Mouse (Mus musculus): ENCODE measurements around the gene Rab7b. TPM values are rescaled to one million over a fixed set of nuclear protein-coding genes. Genes with fewer than 3 reads are reported as not detected.

Gene Rab7b
- polyA plus RNA-seq, 1 experiment from 2014 or later, result 2.3 TPM

- Histone ChIP-seq H3K27me3 (ENCODE audit: insufficient read depth, low read length) (no peaks in the 10 kb centered on the region), H3K27ac (ENCODE audit: low read depth) (no peak overlapping the region), H3K9me3 (ENCODE audit: low read length) (no peaks in the 10 kb centered on the region), H3K4me1 (ENCODE audit: insufficient read depth) (no peaks in the 10 kb centered on the region), H3K9ac (replicated peaks) (no peak overlapping the region), H3K4me2 (ENCODE audit: low read depth, low read length) (no peak overlapping the region), H3K36me3 (replicated peaks; ENCODE audit: insufficient read depth, low read length) (no peaks in the 10 kb centered on the region), H3K4me3 (ENCODE audit: low read depth, low read length) (no peak overlapping the region)
- TF ChIP-seq EP300 (IDR thresholded peaks at IDR 0.05; ENCODE audit: low read depth) (no peak), CTCF (IDR thresholded peaks at IDR 0.05; ENCODE audit: low read depth) (peak; percentile 85)
- 0 out of 2 replicates have a peak, but pooled peaks have one; percentile 13 for ATAC-seq
- peak; percentile 79 for DNase-seq
- WGBS (ENCODE audit: insufficient replicate concordance), result 23% methylated on average over 2 of the region's 2 CpGs
These were observed 23.9 kb downstream of the Rab7b start for GRCm38 (mm10) chr1:131712386-131712785.

- no peak for ATAC-seq
- H3K9ac ChIP-seq (replicated peaks), result no peak overlapping the region
- H3K4me1 ChIP-seq (ENCODE audit: insufficient read depth), result no peaks in the 10 kb centered on the region
- TF ChIP-seq CTCF (IDR thresholded peaks at IDR 0.05; ENCODE audit: low read depth) (0 out of 2 replicates have a peak, but pooled peaks have one; percentile 6), EP300 (IDR thresholded peaks at IDR 0.05; ENCODE audit: low read depth) (no peak)
- WGBS (ENCODE audit: insufficient replicate concordance), result 71% methylated on average over 20 of the region's 20 CpGs
- no peaks in the 10 kb centered on the region for H3K36me3 ChIP-seq (replicated peaks; ENCODE audit: insufficient read depth, low read length)
- H3K9me3 ChIP-seq (ENCODE audit: low read length), result no peaks in the 10 kb centered on the region
- no peak overlapping the region for H3K4me2 ChIP-seq (ENCODE audit: low read depth, low read length)
- no peak overlapping the region for H3K27ac ChIP-seq (ENCODE audit: low read depth)
- DNase-seq, result no peak
- no peak overlapping the region for H3K4me3 ChIP-seq (ENCODE audit: low read depth, low read length)
- no peaks in the 10 kb centered on the region for H3K27me3 ChIP-seq (ENCODE audit: insufficient read depth, low read length)
These were observed 26.2 kb downstream of the Rab7b start for GRCm38 (mm10) chr1:131714388-131715337.

- Histone ChIP-seq H3K9me3 (ENCODE audit: low read length) (no peaks in the 10 kb centered on the region), H3K4me1 (ENCODE audit: insufficient read depth) (no peaks in the 10 kb centered on the region), H3K4me3 (ENCODE audit: low read depth, low read length) (no peak overlapping the region), H3K27me3 (ENCODE audit: insufficient read depth, low read length) (no peaks in the 10 kb centered on the region), H3K4me2 (ENCODE audit: low read depth, low read length) (no peak overlapping the region), H3K27ac (ENCODE audit: low read depth) (no peak overlapping the region), H3K9ac (replicated peaks) (no peak overlapping the region), H3K36me3 (replicated peaks; ENCODE audit: insufficient read depth, low read length) (no peaks in the 10 kb centered on the region)
- ATAC-seq (no peak), DNase-seq (no peak)
- no peak for TF ChIP-seq CTCF (IDR thresholded peaks at IDR 0.05; ENCODE audit: low read depth)
- no peak for TF ChIP-seq EP300 (IDR thresholded peaks at IDR 0.05; ENCODE audit: low read depth)
- WGBS (ENCODE audit: insufficient replicate concordance), result 73% methylated on average over 16 of the region's 16 CpGs
These were observed 30.6 kb downstream of the Rab7b start for GRCm38 (mm10) chr1:131718952-131719694.

GRCm38 (mm10) chr1:131721989-131722388, 33.5 kb downstream of the Rab7b start:
- Histone ChIP-seq H3K36me3 (replicated peaks; ENCODE audit: insufficient read depth, low read length) (no peaks in the 10 kb centered on the region), H3K9me3 (ENCODE audit: low read length) (no peaks in the 10 kb centered on the region), H3K4me2 (ENCODE audit: low read depth, low read length) (no peak overlapping the region), H3K27me3 (ENCODE audit: insufficient read depth, low read length) (no peaks in the 10 kb centered on the region), H3K4me3 (ENCODE audit: low read depth, low read length) (no peak overlapping the region), H3K9ac (replicated peaks) (no peak overlapping the region), H3K27ac (ENCODE audit: low read depth) (no peak overlapping the region), H3K4me1 (ENCODE audit: insufficient read depth) (no peaks in the 10 kb centered on the region)
- TF ChIP-seq CTCF (IDR thresholded peaks at IDR 0.05; ENCODE audit: low read depth), result no peak
- TF ChIP-seq EP300 (IDR thresholded peaks at IDR 0.05; ENCODE audit: low read depth), result no peak
- 72% methylated on average over 3 of the region's 3 CpGs for WGBS (ENCODE audit: insufficient replicate concordance)
- ATAC-seq (no peak), DNase-seq (no peak)

GRCm38 (mm10) chr1:131723549-131723948, 35.1 kb downstream of the Rab7b start:
- Histone ChIP-seq H3K27ac (ENCODE audit: low read depth) (no peak overlapping the region), H3K4me1 (ENCODE audit: insufficient read depth) (no peaks in the 10 kb centered on the region), H3K36me3 (replicated peaks; ENCODE audit: insufficient read depth, low read length) (no peaks in the 10 kb centered on the region), H3K27me3 (ENCODE audit: insufficient read depth, low read length) (no peaks in the 10 kb centered on the region), H3K4me2 (ENCODE audit: low read depth, low read length) (no peak overlapping the region), H3K4me3 (ENCODE audit: low read depth, low read length) (no peak overlapping the region), H3K9me3 (ENCODE audit: low read length) (no peaks in the 10 kb centered on the region), H3K9ac (replicated peaks) (no peak overlapping the region)
- TF ChIP-seq CTCF (IDR thresholded peaks at IDR 0.05; ENCODE audit: low read depth) (no peak), EP300 (IDR thresholded peaks at IDR 0.05; ENCODE audit: low read depth) (no peak)
- no peak for DNase-seq
- 57% methylated on average over 4 of the region's 4 CpGs for WGBS (ENCODE audit: insufficient replicate concordance)
- no peak for ATAC-seq

GRCm38 (mm10) chr1:131726586-131726985, 38.1 kb downstream of the Rab7b start:
- no peak for DNase-seq
- Histone ChIP-seq H3K27ac (ENCODE audit: low read depth) (no peak overlapping the region), H3K27me3 (ENCODE audit: insufficient read depth, low read length) (no peaks in the 10 kb centered on the region), H3K4me2 (ENCODE audit: low read depth, low read length) (no peak overlapping the region), H3K4me3 (ENCODE audit: low read depth, low read length) (no peak overlapping the region), H3K36me3 (replicated peaks; ENCODE audit: insufficient read depth, low read length) (no peaks in the 10 kb centered on the region), H3K4me1 (ENCODE audit: insufficient read depth) (no peaks in the 10 kb centered on the region), H3K9ac (replicated peaks) (no peak overlapping the region), H3K9me3 (ENCODE audit: low read length) (no peaks in the 10 kb centered on the region)
- ATAC-seq, result peak; percentile 23; the same call in 1 of the 2 replicates
- TF ChIP-seq EP300 (IDR thresholded peaks at IDR 0.05; ENCODE audit: low read depth) (no peak), CTCF (IDR thresholded peaks at IDR 0.05; ENCODE audit: low read depth) (no peak)
- WGBS (ENCODE audit: insufficient replicate concordance), result 39% methylated on average over 6 of the region's 6 CpGs

Measured in liver, postnatal 0 days (tissue).